Mouse (Mus musculus) cerebellum, postnatal 14 days (tissue): ENCODE data around the gene Fkbp5.
"Not testable (repeated sequence)": the region's sequence is repeated elsewhere in the genome, so short reads cannot be mapped to it uniquely, and the experiment has no call there.

Source experiments
- DNase-seq, 2 experiments: peaks; one replicate each; pipeline ENCODE4 v3.0.0; 2021; ENCODE audit warnings: mixed read lengths in 2 of 2

Fkbp5 gene

DNA sequence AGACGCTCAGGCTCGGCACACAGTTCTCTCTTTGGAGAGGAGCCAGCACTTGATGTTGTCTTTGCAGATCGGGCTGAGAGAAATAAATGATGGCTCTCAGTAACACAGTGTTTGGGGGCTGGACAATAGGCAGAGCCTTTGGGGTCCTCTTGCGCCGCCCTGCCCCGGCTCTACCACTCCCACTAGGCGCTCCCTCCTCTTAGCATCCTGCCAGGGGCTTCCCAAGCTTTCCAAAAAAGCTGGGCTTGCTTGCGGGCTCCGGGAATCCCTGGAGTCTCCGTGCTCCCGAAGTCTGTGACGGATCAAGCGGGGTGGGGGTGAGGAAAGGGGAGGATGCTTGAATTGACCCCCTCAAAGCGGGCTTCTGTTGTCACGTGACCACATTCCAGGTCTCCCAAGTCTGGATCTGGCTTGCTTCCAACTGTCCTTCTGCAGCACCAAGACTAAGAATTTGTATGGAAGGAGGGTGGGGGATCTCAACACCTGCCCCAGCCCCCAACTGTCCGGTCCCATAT lies at the start of gene Fkbp5:
TSS of gene Fkbp5 (minus strand) at position 87 of the 515 bp plus-strand sequence.
- DNase-seq = peak in 1 of 2 experiments; percentile 61

DNA sequence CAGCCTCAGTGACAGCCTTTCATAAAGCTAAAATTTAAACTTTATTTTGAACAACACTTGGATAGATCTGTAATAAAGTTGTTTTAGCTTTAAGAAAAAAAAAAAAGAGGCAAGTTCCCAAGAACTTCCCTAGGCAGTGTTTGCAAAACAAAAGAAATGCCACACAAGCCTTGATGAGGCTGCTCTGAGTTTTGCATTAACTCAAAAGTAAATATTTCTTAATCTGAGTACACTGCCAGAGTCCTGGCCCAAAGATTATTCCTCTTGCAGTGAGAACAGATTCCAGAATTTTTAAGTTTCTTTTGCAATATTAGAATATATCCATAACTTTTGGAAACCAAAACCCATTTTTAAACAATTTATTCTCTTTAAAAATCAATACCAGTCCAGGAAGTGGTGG lies 47.9 kb upstream of the Fkbp5 start:
- no peak for DNase-seq

DNA sequence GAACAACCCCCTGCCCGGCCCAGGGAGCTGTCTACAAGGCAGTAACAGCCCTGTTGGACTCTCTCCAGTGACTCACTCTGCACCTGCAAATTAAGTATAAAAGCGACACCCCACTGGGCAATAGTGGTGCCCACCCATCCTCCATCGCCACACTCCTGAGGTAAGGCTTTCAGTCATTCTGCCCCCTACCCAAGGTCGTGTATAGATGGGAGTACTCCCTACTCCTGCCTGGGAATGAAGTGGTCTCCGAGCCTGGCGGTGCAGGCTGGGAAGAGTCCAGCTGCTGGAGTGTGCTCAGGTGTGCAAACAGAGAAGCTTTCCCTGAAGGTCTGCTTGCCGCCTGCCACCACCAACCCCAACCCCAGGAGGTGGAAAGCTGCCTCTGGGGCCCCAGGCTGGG lies 44.3 kb upstream of the Fkbp5 start:
- no peak for DNase-seq

DNA sequence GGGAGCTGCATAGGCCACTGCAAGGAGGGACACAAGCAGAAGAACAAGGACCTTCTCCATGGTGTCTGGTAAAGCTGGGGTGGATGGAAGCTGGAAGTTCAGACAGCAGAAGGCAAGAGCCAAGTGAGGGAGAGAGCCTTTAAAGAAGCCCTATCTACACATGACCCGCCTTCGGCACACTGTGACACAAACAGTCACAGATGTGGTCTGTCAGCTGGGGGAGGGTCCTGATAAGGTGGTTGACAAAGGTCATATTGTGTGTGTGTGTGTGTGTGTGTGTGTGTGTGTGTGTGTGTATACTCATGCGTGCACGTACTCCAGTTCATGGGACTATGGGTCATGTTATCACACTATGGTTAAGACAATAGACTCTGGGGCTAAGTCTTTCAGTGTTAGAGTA lies 43.3 kb upstream of the Fkbp5 start, which contains the start of gene Clps:
TSS of gene Clps (minus strand) at position 169 of the 400 bp plus-strand sequence.
- no peak for DNase-seq

DNA sequence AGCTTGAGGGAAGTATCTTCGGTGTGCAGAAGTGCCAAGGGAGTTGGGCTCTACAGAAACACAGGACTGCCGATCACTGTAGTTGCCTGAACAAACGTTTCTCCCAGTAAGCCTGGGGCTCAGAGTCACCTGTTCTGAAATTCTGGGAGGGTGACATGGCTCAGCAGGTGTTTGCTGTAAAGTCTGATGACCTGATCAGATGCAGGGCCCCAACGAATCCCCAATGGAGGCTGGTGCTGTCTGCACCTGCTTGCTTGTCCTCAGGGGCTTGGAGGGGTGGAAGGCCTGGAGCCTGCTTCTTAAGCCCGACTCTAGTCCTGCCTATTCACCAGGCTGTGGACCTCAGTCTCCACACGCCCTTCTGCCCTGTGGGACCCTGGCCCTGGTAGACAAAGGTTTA lies 40.4 kb upstream of the Fkbp5 start:
- no peak for DNase-seq

DNA sequence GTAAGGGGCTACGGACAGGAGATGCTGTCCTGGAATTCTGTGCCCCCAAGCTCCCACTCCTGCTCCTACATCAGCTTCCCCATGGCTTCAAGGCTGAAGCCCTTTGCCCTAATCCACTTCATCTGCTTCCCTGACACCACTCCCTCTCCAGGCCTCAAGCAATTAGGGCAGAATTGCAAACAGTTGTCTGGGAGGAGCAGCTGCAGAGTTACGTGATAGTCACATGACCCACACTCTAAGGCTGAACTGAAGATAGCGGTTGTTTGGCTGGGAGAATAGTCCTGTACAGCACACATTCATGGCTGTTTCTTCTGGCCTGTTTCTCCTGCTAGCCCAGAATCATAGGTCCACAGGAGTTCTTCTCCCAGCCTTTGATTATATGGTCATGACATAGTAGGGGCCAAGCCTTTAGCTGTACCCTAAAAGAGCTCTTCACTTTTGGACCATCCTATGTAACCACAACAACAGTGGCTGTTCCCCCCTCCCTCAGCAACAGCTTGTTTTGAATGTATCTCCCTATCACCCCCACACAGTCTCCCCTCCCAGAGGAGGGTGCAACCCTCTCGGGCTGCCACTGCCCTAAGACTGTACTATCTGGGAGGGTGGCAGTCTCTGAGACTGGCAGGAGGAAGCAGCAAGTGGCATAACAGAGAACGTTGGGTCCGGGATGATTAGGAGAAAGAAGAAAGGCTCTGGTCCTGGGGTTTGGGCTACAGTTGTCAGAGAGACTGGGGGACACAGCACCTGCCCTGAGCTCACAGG lies 39.5 kb upstream of the Fkbp5 start:
- DNase-seq = no peak

DNA sequence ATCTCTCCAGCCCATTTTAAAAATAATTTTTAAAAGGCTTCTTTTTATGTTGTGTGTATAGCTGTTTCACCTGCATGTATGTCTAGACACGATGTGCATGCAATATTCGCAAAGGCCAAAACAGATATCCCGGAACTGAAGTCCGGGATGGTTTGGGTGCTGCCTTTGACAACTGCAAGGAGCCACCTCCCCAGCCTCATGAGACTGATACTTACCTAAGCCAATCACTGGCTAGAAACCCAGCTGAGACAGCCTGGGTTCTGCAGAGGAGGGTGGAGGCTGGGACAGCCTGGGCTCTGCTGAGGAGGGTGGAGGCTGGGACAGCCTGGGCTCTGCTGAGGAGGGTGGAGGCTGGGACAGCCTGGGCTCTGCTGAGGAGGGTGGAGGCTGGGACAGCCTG lies 36.7 kb upstream of the Fkbp5 start:
- DNase-seq = not testable (repeated sequence)

DNA sequence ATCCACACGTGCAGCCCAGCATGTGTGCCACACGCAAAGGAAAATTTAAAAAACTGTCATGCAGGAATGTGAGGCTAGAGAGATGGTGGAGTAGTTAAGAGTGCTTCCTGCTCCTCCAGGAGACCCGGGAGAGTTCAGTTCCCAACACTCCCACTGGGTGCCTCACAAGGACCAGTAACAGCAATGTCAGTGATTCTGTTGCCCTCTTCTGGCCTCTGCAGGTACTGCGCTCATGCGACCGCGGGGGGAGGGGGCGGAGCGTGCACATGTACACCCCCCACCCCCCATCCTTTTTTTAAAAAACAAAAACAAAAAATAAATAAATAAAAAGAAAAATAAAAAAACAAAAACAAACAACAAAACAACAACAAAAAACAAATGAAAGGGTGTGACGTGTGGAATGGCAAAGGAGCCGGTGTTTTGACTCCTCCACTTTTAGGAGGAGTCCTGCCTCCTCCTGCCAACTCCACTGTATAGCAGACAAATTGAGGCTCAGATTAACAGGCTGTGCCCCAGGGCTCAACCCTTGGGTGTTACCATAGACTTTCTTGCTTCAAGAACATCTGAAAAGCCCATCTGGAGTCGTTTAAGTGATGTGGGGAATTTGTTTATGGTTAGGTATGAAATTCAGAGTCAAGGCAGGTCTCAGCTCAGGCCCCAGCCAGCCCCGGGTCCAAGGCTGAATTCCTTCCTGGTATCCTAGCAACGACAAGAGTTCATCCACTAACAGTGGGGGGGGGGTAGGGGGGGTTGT lies 35.9 kb upstream of the Fkbp5 start:
- DNase-seq = peak; percentile 79 to 86

DNA sequence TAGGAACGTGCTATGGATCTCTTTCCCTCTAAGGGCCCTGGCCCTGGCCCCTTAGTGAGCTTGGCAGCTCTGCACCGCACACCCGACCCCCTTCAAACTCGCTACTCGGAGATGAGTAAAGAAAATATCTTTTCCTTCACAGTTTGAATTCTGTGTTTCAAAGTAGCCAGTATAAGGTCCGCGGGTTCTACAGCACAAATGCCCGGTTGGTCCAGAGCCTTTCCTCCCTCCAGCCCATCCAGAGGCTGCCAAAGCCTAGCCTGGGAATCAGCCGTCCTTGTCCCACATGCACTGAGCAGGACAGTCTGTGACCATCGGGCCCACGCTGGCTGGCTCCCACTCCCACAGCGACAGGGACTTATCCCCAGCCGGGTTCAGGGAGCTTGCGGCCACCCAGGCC lies 31.8 kb upstream of the Fkbp5 start, which contains the start of gene Clpsl2:
TSS of gene Clpsl2 (plus strand) at position 301 of the 400 bp plus-strand sequence.
- no peak for DNase-seq

DNA sequence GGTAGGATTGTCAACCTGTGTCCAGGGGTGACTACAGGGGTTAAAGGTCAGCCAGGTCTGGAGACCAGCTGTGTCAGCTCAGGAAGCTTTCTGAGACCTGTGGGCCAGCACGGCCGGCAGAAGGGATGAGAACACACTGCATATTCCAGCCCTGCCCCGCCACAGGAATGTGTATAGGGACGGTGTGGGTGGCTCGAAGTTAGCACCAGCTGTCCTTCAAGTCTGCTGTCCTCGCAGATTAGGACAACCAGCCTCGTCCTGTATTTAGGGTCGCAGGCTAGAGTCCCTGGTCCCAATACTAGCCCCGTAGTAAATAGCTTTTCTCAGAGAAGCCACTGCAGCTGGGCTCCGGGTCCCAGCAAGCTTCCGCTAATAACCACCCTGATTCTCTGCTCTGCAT lies 31.2 kb upstream of the Fkbp5 start:
- no peak for DNase-seq

DNA sequence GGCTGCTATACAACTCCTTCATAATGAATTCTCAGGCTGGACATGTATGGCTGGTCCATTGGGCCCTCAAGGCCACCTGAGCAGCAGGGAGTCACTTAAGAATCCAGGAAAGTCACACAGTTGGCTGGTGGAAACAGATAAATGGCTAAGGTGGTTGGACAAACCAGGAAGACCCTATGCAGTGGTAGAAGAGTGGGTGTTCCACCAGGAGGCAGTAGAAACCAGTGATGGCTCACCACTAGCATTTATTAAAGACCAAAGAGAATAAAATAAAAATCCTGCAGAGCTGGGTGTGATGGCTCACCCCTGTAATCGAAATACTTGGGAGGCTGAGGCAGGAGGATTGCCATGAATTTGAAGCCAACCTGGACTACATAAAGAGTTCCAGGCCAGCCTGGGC lies 29.6 kb upstream of the Fkbp5 start:
- DNase-seq = no peak

DNA sequence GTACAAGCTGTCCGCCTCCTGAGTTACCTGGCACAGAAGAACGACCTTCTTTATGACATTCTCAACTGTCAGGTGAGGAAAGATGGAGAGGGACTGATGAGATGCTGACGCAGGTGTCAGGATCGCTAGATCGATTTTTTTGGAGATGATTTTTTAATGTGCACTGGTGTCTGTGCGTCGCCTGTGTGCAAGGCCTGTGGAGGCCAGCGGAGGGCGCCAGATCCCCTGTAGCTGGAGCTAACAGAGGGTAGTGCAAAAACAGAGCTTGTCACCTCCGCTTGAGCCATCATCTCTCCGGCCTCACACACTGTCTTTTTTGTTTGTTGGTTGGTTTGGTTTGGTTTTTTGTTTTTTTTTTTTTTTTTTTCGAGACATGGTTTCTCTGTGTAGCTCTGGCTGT lies 20.6 kb upstream of the Fkbp5 start:
- DNase-seq = peak in 1 of 2 experiments; percentile 47

DNA sequence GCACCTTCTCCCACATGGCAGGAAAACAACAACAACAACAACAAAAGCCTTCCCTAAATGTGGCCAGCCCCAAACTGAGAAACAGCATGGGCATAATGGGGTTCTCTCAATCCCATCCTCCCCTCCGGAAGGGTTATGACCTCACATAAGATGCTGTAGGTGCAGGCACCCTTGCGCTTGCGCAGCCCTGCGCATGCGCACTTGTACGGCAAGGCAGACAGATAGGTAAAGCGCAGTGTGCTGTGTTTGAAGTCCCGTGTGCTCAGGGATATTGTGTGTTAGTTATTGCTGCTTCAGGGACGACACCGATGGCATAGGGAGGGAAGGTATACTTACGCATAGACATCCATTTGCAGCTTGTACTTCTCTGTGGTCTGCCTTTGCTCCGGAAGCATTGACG lies 16.0 kb upstream of the Fkbp5 start:
- DNase-seq = no peak

DNA sequence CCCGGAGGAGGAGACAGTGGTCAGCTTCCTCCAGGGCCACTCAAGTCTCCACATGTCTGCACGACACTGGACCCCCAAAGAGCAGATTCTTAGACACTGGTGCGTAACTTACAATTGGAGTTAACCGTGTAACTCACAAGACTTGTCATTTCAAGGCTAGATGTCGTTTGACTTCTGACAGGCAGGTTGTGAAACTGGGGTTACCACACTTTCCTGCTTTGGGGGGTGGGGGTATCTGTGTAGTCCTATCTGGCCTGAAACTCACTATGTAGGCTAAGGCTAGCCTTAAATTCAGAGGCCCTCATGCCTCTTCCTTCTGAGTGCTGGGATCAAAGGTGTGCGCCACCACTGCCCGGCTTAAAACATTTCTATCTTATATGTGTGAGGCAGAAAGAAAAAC lies 15.2 kb upstream of the Fkbp5 start:
- DNase-seq = no peak

DNA sequence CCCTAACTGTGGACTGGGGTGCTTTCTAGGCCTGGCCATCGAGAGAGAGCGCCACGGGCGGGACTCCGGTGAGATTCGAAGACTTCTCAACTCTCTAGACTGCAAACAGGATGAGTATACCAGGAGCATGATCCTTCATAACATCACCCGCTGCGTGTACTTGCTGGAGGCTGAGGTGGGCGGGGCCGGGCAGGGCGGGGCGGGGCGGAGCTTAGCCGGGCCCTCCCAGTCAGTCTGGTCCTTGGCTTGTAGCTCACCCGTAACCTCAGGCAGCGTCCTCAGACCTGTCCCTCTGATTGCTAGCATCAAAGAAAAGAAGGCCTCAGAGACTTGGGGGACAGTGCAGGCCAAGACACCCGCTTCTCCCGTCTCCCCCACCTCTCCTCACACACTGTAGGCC lies 14.6 kb upstream of the Fkbp5 start:
- DNase-seq = no peak

DNA sequence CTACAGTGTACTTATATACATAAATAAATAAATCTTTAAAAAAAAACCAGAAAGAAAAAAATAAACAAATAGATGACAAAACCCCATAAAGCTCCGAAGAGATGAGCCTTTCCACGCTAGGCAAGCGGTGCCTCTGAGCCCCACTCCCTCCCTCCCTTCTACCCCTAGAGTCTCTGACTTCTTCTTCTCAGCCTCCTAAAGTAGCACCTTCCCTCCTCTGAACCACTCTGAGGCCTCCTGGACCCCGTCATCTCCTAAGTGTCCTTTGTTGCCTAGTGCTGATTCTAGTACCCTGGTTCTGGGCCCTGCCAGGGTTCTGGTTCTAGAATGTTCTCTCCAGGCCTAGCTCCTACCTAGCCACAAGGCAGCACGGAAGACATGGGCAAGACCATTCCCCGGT lies 13.2 kb upstream of the Fkbp5 start, which contains the start of gene Armc12:
TSS of gene Armc12 (plus strand) at position 301 of the 400 bp plus-strand sequence.
- DNase-seq = no peak

DNA sequence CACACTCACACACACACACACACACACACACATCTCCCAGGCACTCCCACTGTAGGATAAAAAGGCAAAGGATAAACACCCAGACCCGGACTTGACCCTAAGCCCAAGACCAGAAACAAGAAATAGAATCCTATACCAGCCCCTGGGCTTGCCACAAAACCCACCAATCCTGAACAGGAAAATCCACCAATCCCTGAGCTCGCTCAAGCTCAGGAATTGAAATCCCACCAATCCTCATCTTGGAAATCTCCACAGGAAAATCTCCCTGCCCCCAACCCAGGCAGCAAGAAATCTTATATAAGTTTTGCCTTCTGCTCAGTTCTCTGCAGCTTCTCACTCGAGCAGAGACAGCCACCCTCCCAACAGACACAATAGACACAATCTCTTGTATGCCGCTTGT lies 11.8 kb upstream of the Fkbp5 start:
- DNase-seq = no peak

DNA sequence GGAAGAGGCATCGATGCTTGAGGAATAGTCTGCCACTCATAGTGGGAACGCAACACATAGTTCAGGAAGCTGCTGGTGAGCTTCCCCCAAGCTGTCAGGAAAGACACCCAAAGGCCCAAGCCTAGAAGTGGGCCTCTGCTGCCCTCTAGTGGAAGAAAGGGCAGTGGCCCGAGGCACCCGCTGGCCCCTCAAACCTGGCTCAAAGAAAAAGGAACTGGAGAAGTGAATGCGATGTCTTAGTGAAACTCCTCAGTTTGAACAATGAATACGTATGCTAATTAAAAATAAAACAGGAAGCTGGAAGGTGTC lies 10.7 kb upstream of the Fkbp5 start:
- peak; percentile 94 for DNase-seq

DNA sequence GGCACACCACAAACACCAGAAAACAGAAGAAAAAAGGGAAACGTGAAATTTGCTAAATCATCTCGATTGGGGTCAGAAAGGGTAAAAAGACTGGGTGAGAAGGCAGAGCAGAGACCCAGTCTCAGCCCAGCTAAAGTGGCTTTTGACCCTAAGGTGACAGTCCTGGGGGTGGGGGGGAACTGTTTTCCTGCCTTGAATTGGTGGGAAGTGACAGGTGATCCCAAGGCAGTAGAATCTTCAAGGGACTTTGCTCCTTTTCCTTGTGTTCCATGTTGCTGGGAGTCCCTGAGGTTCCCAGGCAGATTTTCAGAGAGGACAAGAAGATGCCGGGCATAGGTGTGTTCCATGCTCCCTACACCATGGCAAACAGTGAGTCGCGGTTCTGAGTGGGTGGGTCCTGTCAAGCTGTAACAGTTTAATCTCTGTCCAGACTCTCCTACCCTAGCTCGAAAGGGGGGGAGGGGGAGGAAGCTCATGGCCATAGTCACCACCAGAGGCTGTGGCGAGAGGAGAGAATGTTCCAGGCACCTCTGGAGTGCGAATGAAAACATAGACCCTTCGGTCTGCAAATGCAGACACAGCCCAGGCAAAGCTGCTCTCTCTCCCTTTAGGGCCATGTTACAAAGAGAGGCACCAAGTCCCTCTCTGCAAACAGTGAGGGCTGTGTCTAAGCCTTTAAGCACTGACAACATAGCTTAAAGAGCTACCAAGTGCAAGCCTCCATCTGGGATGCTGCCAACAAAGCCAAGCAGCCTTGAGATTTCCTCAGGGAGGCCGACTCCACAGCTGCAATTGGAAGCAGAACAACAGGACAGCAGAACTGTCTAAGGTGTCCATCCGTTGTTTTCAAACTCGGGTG lies 10.1 kb upstream of the Fkbp5 start:
- no peak for DNase-seq

DNA sequence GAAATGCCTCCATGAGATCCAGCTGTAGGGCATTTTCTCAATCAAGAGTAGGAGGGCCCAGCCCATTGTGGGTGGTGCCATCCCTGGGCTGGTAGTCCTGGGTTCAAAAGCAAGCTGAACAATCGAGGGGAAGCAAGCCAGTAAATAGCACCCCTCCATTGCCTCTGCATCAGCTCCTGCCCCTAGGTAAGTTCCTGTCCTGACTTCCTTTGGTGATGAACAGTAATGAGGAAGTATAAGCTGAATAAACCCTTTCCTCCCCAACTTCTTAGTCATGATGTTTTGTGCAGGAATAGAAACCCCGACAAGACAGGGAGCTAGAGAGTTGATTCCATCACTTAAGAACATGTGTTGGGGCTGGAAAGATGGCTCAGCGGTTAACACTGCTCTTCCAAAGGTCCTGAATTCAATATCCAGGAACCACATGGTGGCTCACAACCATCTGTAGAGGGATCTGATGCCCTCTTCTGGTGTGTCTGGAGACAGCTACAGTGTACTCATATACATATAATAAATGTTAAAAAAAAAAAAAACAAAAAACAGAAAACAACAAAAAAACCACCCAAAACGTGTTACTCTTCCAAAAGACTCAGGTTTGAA lies 7.6 kb upstream of the Fkbp5 start:
- DNase-seq = no peak

DNA sequence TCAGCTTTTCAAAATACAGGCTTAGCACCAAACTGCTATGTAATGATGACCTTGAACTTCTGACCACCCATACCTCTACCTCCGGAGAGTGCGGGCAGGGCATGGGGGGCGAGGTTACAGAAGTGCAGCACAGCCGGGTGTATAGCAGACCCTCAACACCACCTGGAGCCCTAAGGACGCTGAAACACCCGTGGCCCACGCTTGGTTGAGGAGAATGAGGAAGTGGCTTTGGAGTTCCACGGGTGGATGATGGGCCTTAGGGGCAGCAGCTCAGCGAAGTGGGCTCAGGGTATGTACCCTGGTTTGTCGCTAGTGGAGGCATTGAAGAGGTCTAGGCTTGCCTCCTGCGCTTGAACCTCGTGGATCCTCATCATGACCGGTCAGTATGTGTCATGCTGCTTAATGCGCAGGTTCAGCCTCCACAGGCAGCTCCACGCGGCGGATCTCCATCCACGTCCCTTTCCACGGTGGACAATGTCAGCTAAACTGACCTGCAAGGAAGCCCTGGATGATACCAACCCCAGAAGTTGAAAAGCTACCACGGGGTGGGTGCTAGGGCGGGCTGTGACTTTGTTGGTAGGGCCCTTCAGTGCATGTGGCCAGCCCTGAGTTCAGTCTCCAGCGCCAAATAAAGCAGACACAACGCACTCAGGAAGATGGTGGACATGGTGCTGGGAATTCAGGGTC lies 6.8 kb upstream of the Fkbp5 start:
- DNase-seq = no peak
